Mouse (Mus musculus): ENCODE measurements around the gene Pigz. TPM values are rescaled to one million over a fixed set of nuclear protein-coding genes. Genes with fewer than 3 reads are reported as not detected.

Gene Pigz
- 0.30 TPM in 1 of 2 replicates, not detected in the other for polyA plus RNA-seq (2012; ENCODE audit: insufficient read depth, low replicate concordance)

GRCm38 (mm10) chr16:31933751-31934549 is at the start of gene Pigz:
Pigz (plus strand) TSS chr16:31933851.
- no peak for TF ChIP-seq FLI1 (IDR thresholded peaks at IDR 0.05; ENCODE audit: low read length)
- TF ChIP-seq GATA1 (IDR thresholded peaks at IDR 0.05; ENCODE audit: borderline replicate concordance, low read length), result no peak
- Histone ChIP-seq H3K27me3 (replicated peaks) (peaks cover 86% of the 10 kb centered on the region), H3K4me3 (replicated peaks) (peak within 1 kb of the TSS; percentile 92), H3K36me3 (replicated peaks; ENCODE audit: low read length) (no peaks in the 10 kb centered on the region), H3K4me1 (peaks cover 35% of the 10 kb centered on the region), H3K9me3 (peaks cover 23% of the 10 kb centered on the region)

- H3K27me3 ChIP-seq (replicated peaks), result peaks cover 92% of the 10 kb centered on the region
Observed at GRCm38 (mm10) chr16:31883902-31884301, 49.7 kb upstream of the Pigz start.

GRCm38 (mm10) chr16:31890907-31891306 is 42.7 kb upstream of the Pigz start:
- H3K4me1 ChIP-seq, result no peaks in the 10 kb centered on the region; the same call in 1 of the 2 replicates
- TF ChIP-seq FLI1 (IDR thresholded peaks at IDR 0.05; ENCODE audit: low read length), result no peak
- no peak for TF ChIP-seq GATA1 (IDR thresholded peaks at IDR 0.05; ENCODE audit: borderline replicate concordance, low read length)
- no peak overlapping the region for H3K4me3 ChIP-seq (replicated peaks)
- no peaks in the 10 kb centered on the region for H3K36me3 ChIP-seq (replicated peaks; ENCODE audit: low read length)
- H3K9me3 ChIP-seq, result no peaks in the 10 kb centered on the region
- H3K27me3 ChIP-seq (replicated peaks), result peaks cover 85% of the 10 kb centered on the region

More at GRCm38 (mm10) chr16:31883902-31884301, 49.7 kb upstream of the Pigz start:
- peak overlapping the region; percentile 79 for H3K4me3 ChIP-seq (replicated peaks)
- TF ChIP-seq GATA1 (IDR thresholded peaks at IDR 0.05; ENCODE audit: borderline replicate concordance, low read length) (no peak), FLI1 (IDR thresholded peaks at IDR 0.05; ENCODE audit: low read length) (no peak)
- H3K36me3 ChIP-seq (replicated peaks; ENCODE audit: low read length), result no peaks in the 10 kb centered on the region
- H3K4me1 ChIP-seq, result peaks cover 22% of the 10 kb centered on the region
- H3K9me3 ChIP-seq, result no peaks in the 10 kb centered on the region

- no peaks in the 10 kb centered on the region for H3K36me3 ChIP-seq (replicated peaks; ENCODE audit: low read length)
- TF ChIP-seq GATA1 (IDR thresholded peaks at IDR 0.05; ENCODE audit: borderline replicate concordance, low read length) (no peak), FLI1 (IDR thresholded peaks at IDR 0.05; ENCODE audit: low read length) (no peak)
- H3K9me3 ChIP-seq, result no peaks in the 10 kb centered on the region
- peaks cover 10% of the 10 kb centered on the region for H3K4me1 ChIP-seq
- H3K4me3 ChIP-seq (replicated peaks), result no peak overlapping the region
- H3K27me3 ChIP-seq (replicated peaks), result peaks cover 77% of the 10 kb centered on the region
Observed at GRCm38 (mm10) chr16:31893396-31894141, 40.1 kb upstream of the Pigz start.

GRCm38 (mm10) chr16:31896971-31897774 is 36.5 kb upstream of the Pigz start:
- Histone ChIP-seq H3K9me3 (peaks cover 3% of the 10 kb centered on the region; the same call in 1 of the 2 replicates), H3K4me1 (peaks cover 10% of the 10 kb centered on the region), H3K36me3 (replicated peaks; ENCODE audit: low read length) (no peaks in the 10 kb centered on the region), H3K4me3 (replicated peaks) (peak overlapping the region; percentile 50), H3K27me3 (replicated peaks) (peaks cover 63% of the 10 kb centered on the region)
- TF ChIP-seq FLI1 (IDR thresholded peaks at IDR 0.05; ENCODE audit: low read length) (no peak), GATA1 (IDR thresholded peaks at IDR 0.05; ENCODE audit: borderline replicate concordance, low read length) (no peak)

- Histone ChIP-seq H3K9me3 (peaks cover 3% of the 10 kb centered on the region; the same call in 1 of the 2 replicates), H3K27me3 (replicated peaks) (peaks cover 58% of the 10 kb centered on the region), H3K4me3 (replicated peaks) (no peak overlapping the region), H3K4me1 (peaks cover 10% of the 10 kb centered on the region), H3K36me3 (replicated peaks; ENCODE audit: low read length) (no peaks in the 10 kb centered on the region)
- TF ChIP-seq FLI1 (IDR thresholded peaks at IDR 0.05; ENCODE audit: low read length), result no peak
- no peak for TF ChIP-seq GATA1 (IDR thresholded peaks at IDR 0.05; ENCODE audit: borderline replicate concordance, low read length)
Observed at GRCm38 (mm10) chr16:31898546-31899326, 34.9 kb upstream of the Pigz start.

- H3K4me3 ChIP-seq (replicated peaks), result no peak overlapping the region
- TF ChIP-seq FLI1 (IDR thresholded peaks at IDR 0.05; ENCODE audit: low read length), result no peak
- no peak for TF ChIP-seq GATA1 (IDR thresholded peaks at IDR 0.05; ENCODE audit: borderline replicate concordance, low read length)
- peaks cover 20% of the 10 kb centered on the region for H3K4me1 ChIP-seq
- peaks cover 55% of the 10 kb centered on the region for H3K27me3 ChIP-seq (replicated peaks)
- no peaks in the 10 kb centered on the region for H3K36me3 ChIP-seq (replicated peaks; ENCODE audit: low read length)
- peaks cover 3% of the 10 kb centered on the region; the same call in 1 of the 2 replicates for H3K9me3 ChIP-seq
Observed at GRCm38 (mm10) chr16:31901886-31902285, 31.8 kb upstream of the Pigz start.

- Histone ChIP-seq H3K36me3 (replicated peaks; ENCODE audit: low read length) (no peaks in the 10 kb centered on the region), H3K4me1 (peaks cover 13% of the 10 kb centered on the region), H3K9me3 (peaks cover 3% of the 10 kb centered on the region; the same call in 1 of the 2 replicates), H3K4me3 (replicated peaks) (no peak overlapping the region), H3K27me3 (replicated peaks) (peaks cover 46% of the 10 kb centered on the region)
- TF ChIP-seq FLI1 (IDR thresholded peaks at IDR 0.05; ENCODE audit: low read length) (no peak), GATA1 (IDR thresholded peaks at IDR 0.05; ENCODE audit: borderline replicate concordance, low read length) (no peak)
Observed at GRCm38 (mm10) chr16:31903239-31903638, 30.4 kb upstream of the Pigz start.

Measured in megakaryocyte, embryonic 14.5 days (primary cell).